Mouse (Mus musculus) monocyte, adult 5-6 weeks (primary cell): ENCODE measurements around the gene Nhlrc2. TPM values are rescaled to one million over a fixed set of nuclear protein-coding genes. Genes with fewer than 3 reads are reported as not detected.

Experiments used
- total RNA-seq: library from RNA; stranded (forward); fragments of 200-1000, 200-491, 200-594 nt; gene quantifications from 3 replicates; pipeline ENCODE4 v1.2.3, GENCODE M21; 2017

Nhlrc2 gene
- total RNA-seq, 1 experiment from 2014 or later = 25.3 TPM

Other genes starting within 250 kb of the Nhlrc2 start
- gene Nrap, start 158.2 kb upstream of the Nhlrc2 start, total RNA-seq = 0.43 TPM in 1 of 3 replicates, not detected in the others
- gene Casp7, start 151.1 kb upstream of the Nhlrc2 start, total RNA-seq = 24.3 to 36.1 TPM (median 25.4 TPM) in 3 replicates
- not detected in 3 replicates for gene Plekhs1, start 86.6 kb upstream of the Nhlrc2 start, total RNA-seq
- gene Dclre1a, start within 50 bp of the Nhlrc2 start, total RNA-seq = 6.1 to 14.0 TPM (median 8.7 TPM) in 3 replicates
- gene Adrb1, start 173.9 kb downstream of the Nhlrc2 start, total RNA-seq = 12.4 to 20.2 TPM (median 15.5 TPM) in 3 replicates